Mouse (Mus musculus) CH12.LX (cell line): ENCODE measurements around the gene Phospho1. TPM values are rescaled to one million over a fixed set of nuclear protein-coding genes. Genes with fewer than 3 reads are reported as not detected.
A peak's percentile ranks its signal among the peaks of the same experiment; 100 is the strongest.

Experiments
- DNase-seq: peaks from one replicate; pipeline ENCODE4 v3.0.0-alpha.2; 2013; ENCODE audit errors: extremely low read depth
- H3K27ac ChIP-seq: 2 replicates; pipeline ENCODE4 v1.5.1; 2012; ENCODE audit warnings: low read depth, mild to moderate bottlenecking, control low read depth, moderate library complexity; ENCODE audit not compliant: insufficient read depth
- H3K27me3 ChIP-seq: replicated peaks from 2 replicates; pipeline ENCODE3; 2012; ENCODE audit warnings: inconsistent platforms
- H3K36me3 ChIP-seq, 2 experiments: replicated peaks in 1 of 2; 2 replicates each; pipeline versions ENCODE3 to v1.6.1; 2012; ENCODE audit warnings: inconsistent platforms in 1 of 2, low read length in 1 of 2, mild to moderate bottlenecking in 1 of 2, mixed read lengths in 1 of 2, moderate library complexity in 1 of 2; ENCODE audit not compliant: control insufficient read depth in 1 of 2, insufficient read depth in 1 of 2
- H3K4me1 ChIP-seq, 2 experiments: 2 replicates each; pipeline ENCODE4 v1.6.1; 2012; ENCODE audit warnings: inconsistent platforms in 1 of 2, moderate library complexity in 1 of 2; ENCODE audit not compliant: insufficient read depth in 2 of 2, control insufficient read depth in 1 of 2
- H3K4me2 ChIP-seq: 2 replicates; pipeline ENCODE4 v1.6.1; 2012; ENCODE audit warnings: low read depth, mild to moderate bottlenecking, control low read depth; ENCODE audit not compliant: poor library complexity, insufficient read depth, severe bottlenecking
- H3K4me3 ChIP-seq, 3 experiments: fragments of 150-350 bp in 1 of 3; sonication (generic) in 1 of 3; replicated peaks in 1 of 3; 2 replicates each; pipeline versions ENCODE3 to v1.5.1; 2011 to 2012; ENCODE audit warnings: low read depth in 2 of 3, low read length in 2 of 3, mild to moderate bottlenecking in 2 of 3, moderate library complexity in 2 of 3, control low read depth in 1 of 3, improper control_type of control experiment in 1 of 3, inconsistent platforms in 1 of 3, mixed read lengths in 1 of 3; ENCODE audit not compliant: poor library complexity in 1 of 3
- H3K79me2 ChIP-seq: replicated peaks from 2 replicates; pipeline ENCODE4 v1.6.1; 2012; ENCODE audit warnings: mild to moderate bottlenecking, moderate library complexity; ENCODE audit not compliant: control insufficient read depth, poor library complexity, insufficient read depth, severe bottlenecking; ENCODE audit errors: extremely low read depth
- H3K9ac ChIP-seq: 2 replicates; pipeline ENCODE4 v1.6.1; 2012; ENCODE audit warnings: low read depth, mild to moderate bottlenecking, control low read depth, moderate library complexity; ENCODE audit not compliant: insufficient read depth
- H3K9me3 ChIP-seq: replicated peaks from 2 replicates; pipeline ENCODE3; 2012; ENCODE audit warnings: low read length, inconsistent platforms, mixed read lengths
- BHLHE40 ChIP-seq: IDR thresholded peaks from 2 replicates; pipeline ENCODE4 v1.6.1; 2011; ENCODE audit warnings: mild to moderate bottlenecking, low read depth, low read length, improper control_type of control experiment
- CHD1 ChIP-seq: IDR thresholded peaks from 2 replicates; pipeline ENCODE4 v1.6.1; 2012; ENCODE audit warnings: low read depth, low read length, improper control_type of control experiment, inconsistent platforms
- CHD2 ChIP-seq: IDR thresholded peaks from 2 replicates; pipeline ENCODE4 v1.6.1; 2011; ENCODE audit warnings: low read length, improper control_type of control experiment
- CTCF ChIP-seq, 2 experiments: IDR thresholded peaks in 1 of 2; conservative IDR thresholded peaks in 1 of 2; 2 replicates each; pipeline ENCODE4 v1.5.1; 2011 to 2012; ENCODE audit warnings: low read depth in 2 of 2, low read length in 2 of 2, improper control_type of control experiment in 1 of 2, inconsistent platforms in 1 of 2, mild to moderate bottlenecking in 1 of 2, moderate library complexity in 1 of 2
- E2F4 ChIP-seq: IDR thresholded peaks from 2 replicates; pipeline ENCODE4 v1.6.1; 2011; ENCODE audit warnings: low read depth, low read length, improper control_type of control experiment; ENCODE audit not compliant: insufficient replicate concordance
- ELF1 ChIP-seq: IDR thresholded peaks from 2 replicates; pipeline ENCODE4 v1.6.1; 2014; ENCODE audit warnings: low read depth, mild to moderate bottlenecking, inconsistent platforms, low read length, improper control_type of control experiment
- EP300 ChIP-seq: IDR thresholded peaks from 2 replicates; pipeline ENCODE4 v1.6.1; 2011; ENCODE audit warnings: low read length, improper control_type of control experiment
- ETS1 ChIP-seq: conservative IDR thresholded peaks from 2 replicates; pipeline ENCODE4 v1.6.1; 2012; ENCODE audit warnings: low read depth, mild to moderate bottlenecking, inconsistent platforms, low read length, improper control_type of control experiment, moderate library complexity
- GABPA ChIP-seq: IDR thresholded peaks from 2 replicates; pipeline ENCODE4 v1.6.1; 2012; ENCODE audit warnings: low read depth, low read length, improper control_type of control experiment, inconsistent platforms; ENCODE audit not compliant: insufficient replicate concordance
- HCFC1 ChIP-seq: IDR thresholded peaks from 2 replicates; pipeline ENCODE4 v1.6.1; 2012; ENCODE audit warnings: low read depth, mild to moderate bottlenecking, inconsistent platforms, low read length, improper control_type of control experiment
- IRF4 ChIP-seq: IDR thresholded peaks from 2 replicates; pipeline ENCODE4 v1.6.1; 2014; ENCODE audit warnings: low read depth, mild to moderate bottlenecking, inconsistent platforms, low read length, improper control_type of control experiment
- JUN ChIP-seq: IDR thresholded peaks from 2 replicates; pipeline ENCODE4 v1.6.1; 2011; ENCODE audit warnings: low read depth, mild to moderate bottlenecking, low read length, improper control_type of control experiment, moderate library complexity; ENCODE audit not compliant: insufficient read depth
- JUND ChIP-seq: conservative IDR thresholded peaks from 2 replicates; pipeline ENCODE4 v1.6.1; 2011; ENCODE audit warnings: low read depth, low read length, improper control_type of control experiment
- KAT2A ChIP-seq: IDR thresholded peaks from 2 replicates; pipeline ENCODE4 v1.6.1; 2012; ENCODE audit warnings: low read length, improper control_type of control experiment, inconsistent platforms; ENCODE audit not compliant: insufficient replicate concordance
- MAFK ChIP-seq: IDR thresholded peaks from 2 replicates; pipeline ENCODE4 v1.6.1; 2011; ENCODE audit warnings: low read length, improper control_type of control experiment; ENCODE audit not compliant: insufficient replicate concordance
- MAX ChIP-seq: IDR thresholded peaks from 2 replicates; pipeline ENCODE4 v1.6.1; 2011; ENCODE audit warnings: low read length, improper control_type of control experiment
- MAZ ChIP-seq: IDR thresholded peaks from 2 replicates; pipeline ENCODE4 v1.6.1; 2012; ENCODE audit warnings: low read depth, mild to moderate bottlenecking, inconsistent platforms, low read length, improper control_type of control experiment, moderate library complexity
- MEF2A ChIP-seq: IDR thresholded peaks from 2 replicates; pipeline ENCODE4 v1.6.1; 2014; ENCODE audit warnings: low read depth, mild to moderate bottlenecking, inconsistent platforms, low read length, improper control_type of control experiment, borderline replicate concordance
- MXI1 ChIP-seq: IDR thresholded peaks from 2 replicates; pipeline ENCODE4 v1.6.1; 2011; ENCODE audit warnings: mild to moderate bottlenecking, low read depth, low read length, improper control_type of control experiment
- MYC ChIP-seq: IDR thresholded peaks from 2 replicates; pipeline ENCODE4 v1.6.1; 2011; ENCODE audit warnings: low read depth, mild to moderate bottlenecking, improper control_type of control experiment, low read length
- NELFE ChIP-seq: IDR thresholded peaks from 2 replicates; pipeline ENCODE4 v1.6.1; 2011; ENCODE audit warnings: low read depth, low read length, improper control_type of control experiment
- NRF1 ChIP-seq: IDR thresholded peaks from 2 replicates; pipeline ENCODE4 v1.6.1; 2014; ENCODE audit warnings: low read depth, mild to moderate bottlenecking, inconsistent platforms, low read length, improper control_type of control experiment, moderate library complexity
- PAX5 ChIP-seq: IDR thresholded peaks from 2 replicates; pipeline ENCODE4 v1.6.1; 2012; ENCODE audit warnings: low read length, inconsistent platforms, mixed read lengths
- POLR2A ChIP-seq: IDR thresholded peaks from 2 replicates; pipeline ENCODE4 v1.6.1; 2011; ENCODE audit warnings: low read depth, mild to moderate bottlenecking, improper control_type of control experiment, low read length
- POLR2AphosphoS2 ChIP-seq: IDR thresholded peaks from 2 replicates; pipeline ENCODE4 v1.6.1; 2011; ENCODE audit warnings: low read depth, low read length, improper control_type of control experiment
- RAD21 ChIP-seq: IDR thresholded peaks from 2 replicates; pipeline ENCODE4 v1.6.1; 2011; ENCODE audit warnings: low read depth, mild to moderate bottlenecking, low read length, improper control_type of control experiment, moderate library complexity
- RCOR1 ChIP-seq: conservative IDR thresholded peaks from 2 replicates; pipeline ENCODE4 v1.6.1; 2012; ENCODE audit warnings: low read depth, mild to moderate bottlenecking, inconsistent platforms, low read length, improper control_type of control experiment
- SIN3A ChIP-seq: IDR thresholded peaks from 2 replicates; pipeline ENCODE4 v1.6.1; 2012; ENCODE audit warnings: low read length, improper control_type of control experiment, inconsistent platforms
- SMC3 ChIP-seq: IDR thresholded peaks from 2 replicates; pipeline ENCODE4 v1.6.1; 2011; ENCODE audit warnings: low read depth, low read length, improper control_type of control experiment
- TBP ChIP-seq: conservative IDR thresholded peaks from 2 replicates; pipeline ENCODE4 v1.6.1; 2011; ENCODE audit warnings: low read depth, low read length, improper control_type of control experiment
- TCF12 ChIP-seq: IDR thresholded peaks from 2 replicates; pipeline ENCODE4 v1.6.1; 2014; ENCODE audit warnings: low read depth, mild to moderate bottlenecking, inconsistent platforms, low read length, improper control_type of control experiment
- UBTF ChIP-seq: IDR thresholded peaks from 2 replicates; pipeline ENCODE4 v1.6.1; 2012; ENCODE audit warnings: low read depth, mild to moderate bottlenecking, inconsistent platforms, low read length, improper control_type of control experiment, moderate library complexity
- USF1 ChIP-seq: IDR thresholded peaks from 2 replicates; pipeline ENCODE4 v1.6.1; 2014; ENCODE audit warnings: low read depth, mild to moderate bottlenecking, inconsistent platforms, low read length, improper control_type of control experiment
- USF2 ChIP-seq: conservative IDR thresholded peaks from 2 replicates; pipeline ENCODE4 v1.6.1; 2011; ENCODE audit warnings: low read depth, low read length, improper control_type of control experiment
- ZC3H11A ChIP-seq: IDR thresholded peaks from 2 replicates; pipeline ENCODE4 v1.6.1; 2012; ENCODE audit warnings: low read depth, mild to moderate bottlenecking, inconsistent platforms, low read length, improper control_type of control experiment
- ZKSCAN1 ChIP-seq: IDR thresholded peaks from 2 replicates; pipeline ENCODE4 v1.6.1; 2012; ENCODE audit warnings: low read depth, inconsistent platforms, low read length, improper control_type of control experiment, borderline replicate concordance
- ZMIZ1 ChIP-seq: IDR thresholded peaks from 2 replicates; pipeline ENCODE4 v1.6.1; 2012; ENCODE audit warnings: low read depth, mild to moderate bottlenecking, inconsistent platforms, low read length, improper control_type of control experiment
- ZNF384 ChIP-seq: IDR thresholded peaks from 2 replicates; pipeline ENCODE4 v1.6.1; 2012; ENCODE audit warnings: low read depth, low read length, improper control_type of control experiment, inconsistent platforms
- dilution Hi-C: fragments of 300-500 bp; cut with MboI; formaldehyde crosslinking; loops from 2 replicates; pipeline ENCODE4 v1.14.3; 2020; ENCODE audit warnings: low sequenced_read_pairs; ENCODE audit not compliant: extremely low pct_unique_long_range_greater_than_20kb, extremely low pct_ligation_motif_present
- in situ Hi-C: fragments of 300-500 bp; cut with MboI; formaldehyde crosslinking; loops from 3 replicates; pipeline ENCODE4 v1.14.3; 2019; ENCODE audit warnings: low sequenced_read_pairs, low pct_ligation_motif_present, low pct_unique_long_range_greater_than_20kb, mixed read lengths
- polyA plus RNA-seq: library from polyadenylated mRNA; unstranded; fragments of >175 nt; gene quantifications from 2 replicates; pipeline ENCODE4 v1.2.1, GENCODE M21; 2012; ENCODE audit warnings: low read depth; ENCODE audit not compliant: insufficient read length
- total RNA-seq, 2 experiments: library from RNA; depleted of rRNA; stranded (reverse); fragments of 300-350 nt in 1 of 2; fragments of >200 nt in 1 of 2; gene quantifications; 2 replicates each; pipeline ENCODE4 v1.2.3; 2012 to 2014

The Phospho1 gene
- total RNA-seq (2012; rRNA removed) (0.46 and 1.3 TPM in 2 replicates), total RNA-seq (2014; rRNA removed) (not detected in 2 replicates), polyA plus RNA-seq (0.97 and 6.0 TPM in 2 replicates)

- TF ChIP-seq ZC3H11A = no peak
- peak; percentile 93 for TF ChIP-seq POLR2A
- no peak for TF ChIP-seq MEF2A
- TF ChIP-seq CTCF (conservative IDR thresholded peaks at IDR 0.05 in 1 of 2, IDR thresholded peaks at IDR 0.05 in 1 of 2; ENCODE audit: low read depth in 2 of 2, low read length in 2 of 2) = no peak
- TF ChIP-seq RCOR1 = no peak
- no peak for TF ChIP-seq EP300
- peak; percentile 77 for TF ChIP-seq MAX
- TF ChIP-seq ZNF384 = no peak
- TF ChIP-seq SMC3 = no peak
- TF ChIP-seq SIN3A = no peak
- no peak for TF ChIP-seq ZKSCAN1
- TF ChIP-seq PAX5 = no peak
- TF ChIP-seq USF1 = no peak
- TF ChIP-seq RAD21 = no peak
- no peak for TF ChIP-seq CHD1
- peak; percentile 91 for TF ChIP-seq BHLHE40
- TF ChIP-seq MAFK = no peak
- TF ChIP-seq HCFC1 = no peak
- no peak for TF ChIP-seq IRF4
- peak; percentile 84; the same call in 1 of the 2 replicates for TF ChIP-seq MYC
- TF ChIP-seq MXI1 = no peak
- no peak for TF ChIP-seq MAZ
- TF ChIP-seq ZMIZ1 = peak; percentile 64; the same call in 1 of the 2 replicates
- peak; percentile 50 for TF ChIP-seq NRF1
- TF ChIP-seq GABPA = no peak
- TF ChIP-seq UBTF = 0 out of 2 replicates have a peak, but pooled peaks have one; percentile 57
- peak; percentile 12; the same call in 1 of the 2 replicates for TF ChIP-seq CHD2
- TF ChIP-seq TBP = 0 out of 2 replicates have a peak, but pooled peaks have one; percentile 43
- TF ChIP-seq USF2 = no peak
- no peak; the same call in 1 of the 2 replicates for TF ChIP-seq POLR2AphosphoS2
- no peak for TF ChIP-seq JUND
- peak; percentile 64; the same call in 1 of the 2 replicates for TF ChIP-seq NELFE
- TF ChIP-seq E2F4 = no peak
- TF ChIP-seq JUN = no peak
- TF ChIP-seq ELF1 = 0 out of 2 replicates have a peak, but pooled peaks have one; percentile 19
- TF ChIP-seq KAT2A = no peak
- TF ChIP-seq TCF12 = peak; percentile 61
- no peak for TF ChIP-seq ETS1
- Histone ChIP-seq H3K9ac (peak within 1 kb of the TSS; percentile 51), H3K27ac (no peak within 1 kb of the TSS), H3K4me1 (peaks cover 0 to 36% of the 10 kb centered on the region in 2 experiments; a peak in 3 of 4 replicates), H3K36me3 (peaks cover 0 to 5% of the 10 kb centered on the region in 2 experiments), H3K4me2 (peak within 1 kb of the TSS; percentile 72), H3K9me3 (peaks cover 8% of the 10 kb centered on the region), H3K79me2 (no peaks in the 10 kb centered on the region), H3K27me3 (peaks cover 56% of the 10 kb centered on the region), H3K4me3 (peak within 1 kb of the TSS; percentile 49 to 71 (median 54))
- peak; percentile 77 for DNase-seq
- in situ Hi-C loops = loop anchor here (10.0 kb wide), 1 partner anchor 121 kb away; no protein-coding TSS in a partner anchor
- dilution Hi-C loops = no loop called here
Measured at GRCm38 (mm10) chr11:95824071-95824876, at the start of gene Phospho1. Phospho1 (plus strand) TSS chr11:95824499.
